Mouse (Mus musculus): ENCODE data around the gene Dab1.

The Dab1 gene

DNA sequence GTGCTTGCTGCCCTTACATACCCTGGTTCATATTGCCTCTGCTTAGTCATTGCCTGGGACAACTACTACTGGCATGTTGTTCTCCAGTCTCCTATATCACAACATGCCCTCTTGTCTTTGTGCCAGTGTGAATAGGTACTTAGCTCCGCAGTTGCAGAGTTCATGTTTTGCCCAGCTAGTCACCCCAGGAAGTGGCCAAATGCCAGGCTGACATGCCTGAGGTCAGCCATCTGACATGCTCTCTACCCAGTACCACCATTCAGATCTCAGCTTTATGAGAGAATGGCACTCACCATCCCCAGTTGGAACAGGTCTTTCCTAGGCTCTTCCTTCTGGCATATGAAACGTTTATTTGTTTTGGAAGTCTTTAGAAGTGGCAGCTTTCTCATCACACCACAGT is 355.4 kb downstream of the Dab1 start:
- DNase-seq (ENCODE audit: low spot score in 2 of 2) = no peak

DNA sequence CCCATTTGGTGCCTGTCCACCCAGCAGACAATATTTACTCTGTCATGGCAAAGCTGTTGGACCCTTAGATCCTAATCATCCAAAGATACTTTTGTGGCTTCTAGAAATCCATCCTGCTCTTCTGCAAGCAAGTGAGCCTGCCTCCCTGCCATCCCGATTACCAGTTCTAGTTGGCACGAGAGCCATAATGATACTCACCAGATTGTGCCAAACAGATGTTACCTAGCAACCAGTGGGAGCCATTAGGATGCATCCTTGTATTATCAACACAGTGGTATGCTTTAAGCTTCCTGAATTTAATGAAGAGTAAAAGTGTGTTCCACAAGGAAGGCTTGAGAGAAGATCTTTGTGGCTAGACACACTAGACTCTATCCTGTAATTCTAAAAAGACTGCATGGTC is 355.8 kb downstream of the Dab1 start:
- DNase-seq (ENCODE audit: low spot score in 2 of 2) = no peak

DNA sequence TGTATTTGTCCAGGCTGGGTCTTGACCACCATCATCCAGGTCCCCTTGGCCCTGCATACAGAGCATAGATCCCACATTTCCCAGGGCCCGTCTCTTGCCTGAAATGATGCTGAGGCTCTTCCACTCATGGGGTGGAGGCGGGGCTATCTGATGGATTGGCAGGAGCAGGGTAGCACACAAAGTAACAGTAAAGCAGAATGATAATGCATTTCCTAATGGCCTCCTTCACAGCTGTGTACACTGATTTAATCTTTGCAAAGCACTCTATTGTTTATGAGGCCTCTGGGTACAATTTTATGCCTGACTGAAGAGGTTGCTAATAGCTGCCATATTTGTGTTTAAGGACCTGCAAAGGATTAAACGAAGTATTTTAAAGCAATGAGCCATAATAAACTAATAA is 374.7 kb downstream of the Dab1 start:
- DNase-seq (ENCODE audit: low spot score in 2 of 2) = no peak

DNA sequence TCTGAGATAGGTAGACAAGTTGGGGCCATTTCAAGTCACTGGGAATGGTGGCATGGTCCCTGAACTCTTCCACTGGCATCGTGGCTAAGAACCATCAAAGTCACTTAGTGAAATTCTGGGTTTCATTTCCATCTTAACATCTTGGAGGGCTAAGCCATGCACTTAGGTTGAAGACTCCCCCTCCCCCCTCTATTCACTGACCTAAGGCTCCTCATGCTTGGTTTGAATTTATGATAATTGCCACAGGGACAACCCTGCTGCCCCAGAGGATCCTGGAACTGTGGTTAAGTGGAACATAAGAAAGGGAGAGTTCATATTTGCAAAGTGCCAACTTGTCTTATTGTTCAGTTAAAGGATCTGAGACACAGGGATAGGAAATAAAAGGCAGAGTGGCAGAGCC is 375.2 kb downstream of the Dab1 start:
- no peak for DNase-seq (ENCODE audit: low spot score in 2 of 2)

DNA sequence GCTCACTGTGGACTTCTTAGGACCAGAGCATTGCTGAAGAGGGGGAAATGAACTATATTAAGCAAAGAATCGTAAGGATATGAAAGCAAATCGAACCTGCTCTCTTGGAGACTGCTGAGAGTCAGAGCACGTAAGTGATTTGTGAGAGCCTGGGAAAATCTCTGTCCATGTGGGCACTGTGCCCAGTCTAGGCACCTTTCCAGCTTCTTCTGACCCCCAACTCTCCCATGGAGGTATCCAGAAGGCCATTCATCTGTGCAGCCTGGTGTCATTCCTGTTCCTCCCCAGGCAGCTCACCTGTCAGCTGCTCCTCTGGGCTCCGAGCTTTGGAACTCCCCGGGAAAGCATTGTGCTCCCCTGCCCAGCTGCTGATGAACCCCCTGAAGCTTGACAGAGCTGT is 389.2 kb downstream of the Dab1 start:
- no peak for DNase-seq (ENCODE audit: low spot score in 2 of 2)

DNA sequence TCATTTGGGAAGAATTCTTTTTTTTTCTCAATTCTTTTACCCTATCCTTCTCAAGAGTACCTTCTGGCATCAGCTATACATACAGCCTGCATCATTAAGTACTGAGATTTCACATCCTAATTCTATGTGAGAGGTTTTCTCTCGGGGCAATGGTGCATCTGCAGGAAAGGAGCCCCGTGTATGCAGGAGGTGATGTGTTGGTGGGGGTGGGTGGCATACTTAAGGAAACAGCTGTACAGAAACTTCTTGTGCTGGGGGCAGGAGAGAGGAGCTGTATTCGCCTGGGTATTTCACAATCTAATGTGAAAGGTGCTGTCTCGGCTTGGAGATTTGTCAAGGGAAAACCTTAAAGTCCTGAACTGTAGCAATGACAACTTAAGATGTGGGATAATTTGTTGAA is 392.5 kb downstream of the Dab1 start:
- DNase-seq (ENCODE audit: low spot score in 2 of 2) = no peak

DNA sequence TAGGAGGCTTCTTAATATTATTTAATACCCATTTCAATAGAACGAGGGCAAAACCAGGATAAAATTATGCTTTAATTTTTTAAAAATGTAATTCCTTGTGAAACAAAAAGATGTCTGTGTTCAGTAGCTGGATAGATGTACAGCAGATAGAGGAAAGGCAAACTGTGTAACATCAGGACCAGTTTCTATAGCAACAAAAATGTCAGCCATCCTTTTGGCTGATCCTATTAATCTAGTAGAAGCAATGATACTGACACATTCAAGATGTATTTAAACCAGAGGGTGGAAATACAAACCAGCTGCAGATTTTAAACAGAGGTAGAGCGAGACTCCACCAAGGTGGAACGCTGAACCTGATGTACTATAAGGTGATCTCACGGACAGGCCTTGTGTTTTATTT is 393.0 kb downstream of the Dab1 start:
- DNase-seq (ENCODE audit: low spot score in 2 of 2) = no peak

DNA sequence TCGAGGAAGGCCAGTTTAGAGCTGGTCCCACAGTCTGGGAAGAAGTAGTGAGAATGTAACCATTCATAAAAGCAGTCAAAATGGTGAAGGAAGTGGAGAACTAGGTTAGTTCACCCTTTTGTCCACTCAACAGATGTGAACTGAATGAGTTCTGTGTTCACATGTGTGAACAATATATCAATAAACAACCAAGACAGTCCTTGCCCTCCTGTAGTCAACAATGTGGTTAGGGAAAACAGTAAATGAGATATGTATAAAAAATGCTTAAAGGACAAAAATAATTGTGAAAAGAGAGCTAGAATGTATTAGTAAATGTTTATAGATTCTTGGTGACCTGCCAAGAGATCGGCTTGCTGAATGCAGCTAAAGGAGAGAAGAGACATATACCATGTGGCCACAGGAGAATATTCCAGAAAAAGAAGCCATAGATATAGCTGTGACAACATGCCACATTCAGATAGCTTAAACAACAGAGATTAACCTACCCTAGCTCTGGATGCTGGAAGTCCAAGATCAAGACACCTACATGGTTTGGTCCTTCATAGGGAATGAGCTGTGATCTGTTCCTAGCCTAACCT is 406.0 kb downstream of the Dab1 start:
- no peak for DNase-seq (ENCODE audit: low spot score in 2 of 2)

DNA sequence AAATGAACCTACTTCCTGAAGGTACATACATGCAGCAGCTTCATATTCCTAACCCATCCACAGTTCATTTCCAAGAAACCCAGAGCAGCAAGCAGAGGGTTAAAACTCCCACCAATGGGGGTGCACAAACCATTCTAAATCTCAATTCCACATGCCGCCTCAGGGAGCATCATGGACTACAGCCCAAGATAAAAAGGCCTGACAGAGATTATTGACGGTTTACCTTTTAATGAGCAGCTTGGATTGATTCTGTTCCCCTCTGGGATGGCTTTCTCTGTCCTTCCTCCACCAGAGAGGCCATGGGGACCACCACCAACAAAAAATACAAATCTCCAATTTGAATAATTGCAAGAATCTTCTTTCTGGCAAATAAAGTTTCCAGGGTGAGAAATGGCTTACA is 407.7 kb downstream of the Dab1 start:
- DNase-seq (ENCODE audit: low spot score in 2 of 2) = no peak

DNA sequence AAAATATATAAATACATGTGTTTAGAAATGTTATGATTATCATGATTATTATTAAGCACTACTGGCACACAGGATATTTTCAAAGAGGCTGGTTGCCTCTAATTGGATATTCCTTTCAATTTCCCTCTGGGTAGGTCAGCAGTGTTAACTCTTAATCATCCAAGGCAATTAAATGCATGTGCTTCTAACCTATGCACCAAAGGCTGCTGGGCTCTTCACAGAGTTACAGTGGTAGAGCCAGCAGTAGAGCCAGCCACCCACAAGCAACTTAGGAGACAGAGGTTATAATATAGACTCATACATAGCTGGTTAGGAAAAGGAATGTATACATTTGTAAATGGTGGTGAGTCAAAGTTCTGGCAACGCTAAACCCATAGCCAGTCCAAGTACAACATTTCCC is 408.1 kb downstream of the Dab1 start:
- no peak for DNase-seq (ENCODE audit: low spot score in 2 of 2)

DNA sequence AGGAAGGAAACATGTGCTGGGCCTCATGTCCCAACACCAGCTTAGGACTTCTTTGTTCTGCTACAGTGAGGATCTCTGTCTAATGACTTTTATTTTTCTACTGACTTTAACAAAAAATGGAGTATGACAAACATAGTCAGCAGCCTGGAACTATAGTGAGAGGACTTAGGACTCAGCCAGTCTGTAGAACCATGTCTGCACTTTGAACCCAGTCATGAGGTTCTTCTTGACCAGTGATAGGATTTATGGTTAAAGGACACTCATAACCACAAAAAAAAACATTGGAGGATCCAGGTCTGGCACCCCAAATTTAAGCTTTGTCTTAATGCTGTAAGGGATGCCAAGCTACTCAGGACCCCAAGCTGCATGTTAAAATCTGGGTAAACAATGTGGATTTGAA is 416.9 kb downstream of the Dab1 start:
- DNase-seq (ENCODE audit: low spot score in 2 of 2) = no peak

DNA sequence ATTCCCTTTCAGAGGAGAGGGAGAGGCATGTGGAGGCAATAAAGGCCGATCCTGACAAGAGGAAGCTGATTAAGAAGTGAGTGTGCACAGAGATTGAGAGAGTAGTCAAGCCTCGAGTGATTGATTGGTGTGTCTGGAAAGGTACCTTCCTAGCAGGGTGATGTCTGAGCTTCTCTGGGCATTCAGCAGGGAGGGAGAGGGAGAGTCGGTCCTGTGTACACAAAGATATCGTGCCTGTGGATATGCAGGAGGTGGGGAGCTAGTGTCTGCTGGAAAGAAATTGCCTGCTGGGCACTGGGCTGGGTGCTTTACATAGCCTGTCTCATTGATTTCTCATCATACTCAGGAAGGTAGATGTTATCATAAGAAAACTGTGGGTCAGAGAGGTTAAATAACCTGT is 420.4 kb downstream of the Dab1 start:
- DNase-seq (ENCODE audit: low spot score in 2 of 2) = no peak

DNA sequence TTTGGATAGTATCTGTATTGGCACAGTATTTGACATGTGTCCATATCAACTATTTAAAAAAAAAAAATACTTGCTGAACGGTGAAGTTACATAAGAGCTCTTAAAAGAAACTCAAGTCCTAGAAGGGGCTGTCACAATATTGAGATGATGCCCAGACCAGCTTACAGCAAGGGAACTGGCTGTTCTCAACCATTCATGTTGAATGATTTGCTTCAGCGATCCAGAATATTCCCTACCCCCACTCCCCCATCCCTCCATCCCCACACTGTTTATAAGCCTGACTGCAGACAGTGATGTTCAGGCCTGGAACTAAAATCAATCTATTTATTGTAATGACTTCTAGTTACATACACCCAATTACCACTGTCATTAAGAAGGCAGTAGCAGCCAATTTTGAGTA is 424.3 kb downstream of the Dab1 start:
- DNase-seq (ENCODE audit: low spot score in 2 of 2) = no peak

DNA sequence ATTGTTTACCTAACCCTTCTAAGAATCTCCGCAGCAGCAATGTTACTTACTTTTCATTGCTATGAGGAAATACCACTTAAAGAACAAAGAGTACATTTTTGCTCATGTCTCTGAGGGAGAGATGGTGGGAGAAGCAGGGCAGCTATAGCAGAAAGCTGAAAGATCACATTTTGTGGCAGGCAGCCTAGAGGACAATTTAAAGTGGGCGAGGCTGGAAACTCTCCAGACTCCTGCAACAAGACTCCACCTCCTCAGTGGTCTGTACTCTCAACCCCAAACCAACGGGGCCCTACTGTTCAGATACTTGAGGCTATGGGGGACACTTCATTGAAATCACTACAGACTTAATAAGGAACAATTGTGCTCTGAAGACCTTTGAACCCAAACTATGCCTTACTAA is 425.5 kb downstream of the Dab1 start:
- no peak for DNase-seq (ENCODE audit: low spot score in 2 of 2)

DNA sequence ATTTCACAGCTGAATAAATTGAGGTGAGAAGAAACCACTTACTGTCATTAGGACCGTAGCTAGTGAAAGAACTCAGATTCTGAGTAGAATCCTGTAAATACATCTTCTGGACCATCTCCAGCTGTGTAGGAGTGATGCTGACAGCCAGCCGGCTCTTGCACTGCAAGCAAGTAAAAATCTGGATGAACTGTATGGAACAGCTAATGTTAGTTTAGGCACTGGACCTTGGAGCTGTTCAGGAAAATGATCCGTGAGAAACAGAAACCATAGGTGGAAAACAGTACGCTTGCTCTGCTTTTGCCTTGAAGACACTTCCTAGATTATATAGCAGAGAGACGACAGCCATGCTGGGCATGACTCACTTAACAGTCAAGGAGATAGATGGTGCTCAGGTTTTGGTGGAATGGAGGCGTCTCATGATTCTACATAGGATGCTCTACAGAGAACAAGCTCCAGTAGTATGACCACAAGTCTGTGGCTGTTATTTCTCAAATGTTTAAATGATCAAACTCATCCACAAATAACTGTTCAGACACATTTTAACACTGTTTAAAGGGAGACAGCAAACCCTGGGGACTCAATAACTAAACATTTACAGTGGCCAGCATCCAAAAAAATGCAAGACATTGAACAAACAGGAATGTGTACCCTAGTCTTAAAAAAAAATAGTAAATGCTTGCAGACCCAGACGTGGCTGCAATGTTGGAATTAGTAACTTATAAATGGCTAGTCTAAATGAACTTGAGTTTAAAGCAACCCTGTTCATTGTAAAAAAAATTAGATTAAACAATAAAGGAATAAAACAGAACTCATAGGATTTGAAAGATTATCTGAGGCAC is 429.0 kb downstream of the Dab1 start:
- no peak for DNase-seq (ENCODE audit: low spot score in 2 of 2)

DNA sequence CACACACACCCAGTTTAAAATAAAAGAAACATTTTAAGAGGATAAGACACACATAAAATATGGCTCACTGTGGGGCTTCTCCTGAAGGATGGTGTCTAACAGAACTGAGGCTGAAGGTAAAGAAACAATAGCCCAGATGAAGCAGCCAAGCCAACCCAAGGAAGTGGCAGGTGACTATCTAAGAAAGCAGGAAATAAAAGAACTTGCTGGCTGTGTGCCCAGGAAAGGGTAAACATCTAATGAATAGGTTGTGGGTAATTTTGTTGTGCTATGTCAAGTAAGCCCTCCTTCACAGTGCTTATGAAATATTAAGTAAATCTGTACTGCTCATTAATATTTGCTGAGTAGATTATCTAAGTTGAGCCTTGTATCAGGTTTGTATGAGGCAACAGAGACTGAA is 438.0 kb downstream of the Dab1 start:
- no peak for DNase-seq (ENCODE audit: low spot score in 2 of 2)

DNA sequence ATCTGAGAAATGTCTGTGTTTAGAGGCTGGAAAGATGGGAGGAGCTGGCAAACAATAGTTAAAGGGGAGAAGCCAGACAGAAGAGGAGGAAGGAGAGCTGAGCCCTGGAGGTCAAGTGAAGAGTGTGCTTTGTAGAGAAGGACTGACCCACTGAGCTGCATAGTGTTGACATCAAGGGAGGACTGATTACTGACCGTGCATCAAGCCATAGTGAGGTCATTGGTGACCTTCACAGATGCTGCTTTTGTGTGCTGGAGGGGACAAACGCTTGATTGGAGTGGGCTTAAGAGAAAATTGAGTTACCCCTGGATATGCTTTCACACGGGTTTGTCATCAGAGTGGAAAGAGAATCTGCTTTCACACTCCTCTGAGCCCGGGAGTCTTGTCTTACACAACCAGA is 440.4 kb downstream of the Dab1 start:
- no peak for DNase-seq (ENCODE audit: low spot score in 2 of 2)

DNA sequence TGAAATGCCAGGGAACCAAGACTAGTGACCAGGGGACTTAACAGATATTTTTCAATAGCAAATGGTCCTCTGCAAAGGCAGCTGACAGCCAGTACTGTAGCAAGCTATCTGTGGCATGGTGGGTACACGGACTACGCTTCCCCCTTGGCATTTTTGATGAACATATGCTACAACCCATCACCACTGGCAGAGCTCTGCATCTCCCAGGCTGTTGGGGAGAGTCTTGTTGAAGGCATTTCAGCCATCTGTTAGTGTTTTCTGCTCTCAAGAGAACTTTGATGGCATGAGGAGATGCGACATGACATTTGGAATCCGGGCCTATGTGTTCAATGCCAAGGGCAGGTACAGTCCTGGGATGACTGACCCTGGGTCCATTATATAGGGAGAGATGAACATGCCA is 443.2 kb downstream of the Dab1 start:
- no peak for DNase-seq (ENCODE audit: low spot score in 2 of 2)

DNA sequence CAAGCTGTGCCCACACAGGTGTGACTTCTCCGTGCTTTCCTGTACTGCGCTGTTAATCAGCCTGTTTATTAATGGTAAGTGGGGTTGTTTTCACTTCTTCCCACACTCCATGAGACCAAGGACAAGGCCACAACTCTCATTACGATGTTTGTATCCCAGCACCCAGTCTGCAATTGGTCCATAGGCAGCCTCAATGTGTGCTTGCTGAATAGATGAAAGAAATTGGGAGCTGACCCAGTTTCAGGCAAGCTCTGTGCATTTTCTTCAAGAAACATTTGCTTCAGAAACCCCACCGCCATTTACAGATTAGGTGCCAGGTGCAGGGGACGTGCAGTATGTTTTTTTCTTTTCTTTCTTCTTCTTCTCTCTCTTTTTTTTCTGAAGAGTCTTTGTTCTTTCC is 447.7 kb downstream of the Dab1 start:
- DNase-seq (ENCODE audit: low spot score in 2 of 2) = no peak

DNA sequence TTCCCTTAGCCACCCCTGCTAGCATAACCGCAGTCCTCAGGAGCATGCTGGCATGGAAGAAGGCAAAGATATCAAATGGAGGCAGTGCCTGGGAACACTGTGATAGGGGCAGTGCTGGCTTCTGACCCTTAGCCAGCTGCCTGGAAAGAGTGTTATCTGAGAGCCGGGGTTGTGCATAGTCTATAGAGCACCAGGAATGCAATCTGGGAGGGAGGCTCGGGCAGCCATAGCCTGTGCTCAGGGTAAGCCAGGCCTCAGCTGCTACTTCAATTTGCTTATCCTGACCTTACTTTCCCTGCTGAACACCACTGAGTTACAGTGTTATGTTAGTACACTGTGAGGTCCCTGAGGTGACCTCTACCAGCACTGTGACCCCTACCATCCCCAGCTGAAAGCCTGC is 448.6 kb downstream of the Dab1 start:
- DNase-seq (ENCODE audit: low spot score in 2 of 2) = no peak

DNA sequence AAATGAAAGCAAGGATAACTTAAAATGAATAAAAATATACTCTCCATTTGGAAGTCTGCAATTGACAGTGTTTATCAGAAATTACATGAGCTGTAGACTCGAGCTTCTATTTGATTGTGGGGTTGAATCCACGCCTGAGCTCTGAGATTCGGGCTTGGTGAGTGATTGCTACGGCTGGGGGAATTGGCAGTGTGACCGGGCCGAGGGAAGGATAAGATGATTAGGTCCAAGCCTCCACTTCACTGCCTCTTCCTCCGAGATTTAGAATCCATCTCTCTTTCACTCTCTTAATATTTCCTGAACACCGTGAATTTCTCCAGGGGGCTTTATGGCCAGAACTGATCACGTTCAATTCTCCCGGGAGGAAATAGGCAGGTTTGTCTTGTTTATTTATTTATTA is 452.1 kb downstream of the Dab1 start:
- no peak for DNase-seq (ENCODE audit: low spot score in 2 of 2)

DNA sequence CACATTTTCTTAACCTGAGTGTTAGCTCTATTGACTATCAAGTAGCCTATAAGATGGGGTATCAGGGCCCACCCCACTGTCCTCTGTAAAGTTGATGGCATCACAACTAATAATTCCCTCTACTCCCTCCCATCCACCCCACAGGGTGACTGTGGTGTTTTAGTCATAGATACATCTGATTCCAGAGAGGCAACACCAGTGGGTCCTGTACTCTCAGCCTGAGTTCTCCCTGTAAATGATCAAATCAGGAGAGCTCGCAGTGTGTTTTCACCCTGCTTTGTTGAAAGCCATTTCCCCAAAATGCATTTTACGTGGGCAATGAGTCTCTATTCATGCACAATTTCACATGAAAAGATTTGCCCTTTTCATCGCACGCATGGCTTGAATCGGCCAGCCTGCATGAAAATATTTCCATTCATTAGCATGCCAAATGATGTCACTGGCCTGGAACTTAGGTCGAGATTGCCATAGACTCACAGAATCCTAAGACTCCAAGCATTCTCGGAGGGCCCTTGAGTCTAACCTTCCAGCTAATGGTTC is 454.8 kb downstream of the Dab1 start:
- DNase-seq (ENCODE audit: low spot score in 2 of 2) = no peak

DNA sequence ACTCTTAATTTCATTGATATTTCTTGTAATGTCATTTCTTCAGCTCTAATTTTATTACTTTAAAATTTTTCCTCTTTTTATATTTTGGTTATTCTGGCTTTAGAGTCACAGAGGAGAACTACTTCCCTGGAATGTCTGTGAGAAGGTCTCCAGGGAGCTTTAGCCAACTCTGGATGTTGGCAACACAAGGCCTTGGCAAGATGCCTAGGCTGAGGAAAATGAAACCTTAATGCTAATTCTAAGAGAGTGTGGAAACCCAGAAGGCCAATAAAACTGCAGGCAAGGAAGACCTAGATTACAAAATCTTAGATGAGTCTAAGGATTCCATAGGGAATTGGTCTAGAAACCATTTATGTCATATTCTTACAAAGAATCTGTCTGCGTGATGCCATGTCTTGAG is 458.6 kb downstream of the Dab1 start:
- no peak for DNase-seq (ENCODE audit: low spot score in 2 of 2)

DNA sequence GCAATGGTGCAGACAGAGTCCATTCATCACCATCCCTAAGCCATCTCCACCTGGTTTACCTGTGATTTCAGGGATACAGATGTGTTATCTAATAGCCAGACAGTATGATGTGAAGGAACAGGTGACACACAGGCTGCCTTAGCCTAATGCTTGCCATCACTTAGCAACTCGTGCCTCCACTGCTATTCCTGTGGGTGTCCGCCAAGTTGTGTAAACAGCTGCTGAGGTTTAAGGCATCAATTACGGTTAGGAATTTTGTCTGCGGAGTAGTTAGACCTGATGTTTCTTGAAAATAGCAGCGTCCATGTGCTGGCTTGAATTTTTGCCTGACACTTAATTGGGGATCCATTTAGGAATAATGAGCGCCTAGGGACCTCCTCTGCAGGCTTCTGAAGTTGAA is 487.1 kb downstream of the Dab1 start:
- DNase-seq (ENCODE audit: low spot score in 2 of 2) = no peak
